Mouse (Mus musculus) heart, postnatal 0 days (tissue): Measurements from ENCODE around the gene Emp3. TPM values are rescaled to one million over a fixed set of nuclear protein-coding genes. Genes with fewer than 3 reads are reported as not detected.
"Not testable (repeated sequence)": the region's sequence is repeated elsewhere in the genome, so short reads cannot be mapped to it uniquely, and the experiment has no call there.

ENCODE experiments used
- ATAC-seq: fragments of 200-750 bp; cut with Nextera tagmentation; 2 replicates; pipeline ENCODE4 v1.8.0; 2017; ENCODE audit warnings: low read depth, moderate number of reproducible peaks, moderate library complexity; ENCODE audit not compliant: insufficient read depth
- DNase-seq: peaks from one replicate; pipeline ENCODE4 v3.0.0-alpha.2; 2016; ENCODE audit warnings: low spot score
- H3K27ac ChIP-seq: fragments of 300-500 bp; sonication (generic); 2 replicates; pipeline ENCODE4 v1.5.1; 2014; ENCODE audit warnings: low read depth, mild to moderate bottlenecking
- H3K27me3 ChIP-seq: fragments of 300-500 bp; sonication (generic); 2 replicates; pipeline ENCODE4 v1.6.1; 2014; ENCODE audit warnings: low read length, mixed read lengths; ENCODE audit not compliant: control insufficient read depth, insufficient read depth
- H3K36me3 ChIP-seq: fragments of 300-500 bp; sonication (generic); replicated peaks from 2 replicates; pipeline ENCODE4 v1.6.1; 2014; ENCODE audit warnings: low read length, mixed read lengths; ENCODE audit not compliant: control insufficient read depth, insufficient read depth
- H3K4me1 ChIP-seq: fragments of 300-500 bp; sonication (generic); 2 replicates; pipeline ENCODE4 v1.6.1; 2014; ENCODE audit warnings: antibody characterized with exemption; ENCODE audit not compliant: control insufficient read depth, insufficient read depth
- H3K4me2 ChIP-seq: fragments of 300-500 bp; sonication (generic); 2 replicates; pipeline ENCODE4 v1.6.1; 2014; ENCODE audit warnings: low read depth, mild to moderate bottlenecking, low read length, moderate library complexity
- H3K4me3 ChIP-seq: fragments of 300-500 bp; sonication (generic); 2 replicates; pipeline ENCODE4 v1.5.1; 2014; ENCODE audit warnings: low read depth, low read length
- H3K9ac ChIP-seq: fragments of 300-500 bp; sonication (generic); replicated peaks from 2 replicates; pipeline ENCODE4 v1.6.1; 2014; ENCODE audit warnings: low read depth, low read length, mixed read lengths
- H3K9me3 ChIP-seq: fragments of 300-500 bp; sonication (generic); replicated peaks from 2 replicates; pipeline ENCODE4 v1.6.1; 2016; ENCODE audit warnings: low read length; ENCODE audit not compliant: control insufficient read depth
- CTCF ChIP-seq: IDR thresholded peaks from 2 replicates; pipeline ENCODE4 v1.5.1; 2016; ENCODE audit warnings: antibody characterized with exemption, control low read depth, low read depth
- EP300 ChIP-seq: IDR thresholded peaks from 2 replicates; pipeline ENCODE4 v1.6.1; 2016; ENCODE audit warnings: antibody characterized with exemption, low read depth
- WGBS: fragments of 180-500 bp; shearing (Covaris S2); extraction: QIAGEN DNeasy Blood & Tissue Kit; methylation state at CpG from one replicate; pipeline ENCODE4 v1.1.7; 2014; 5-methylcytosine and 5-hydroxymethylcytosine counted together
- polyA plus RNA-seq: library from polyadenylated mRNA; unstranded; fragments of >200 nt; fragmentation: Nextera tagmentation; extraction: Ambion mirVana; gene quantifications from 2 replicates; pipeline ENCODE4 v1.2.1, GENCODE M21; 2015
- total RNA-seq: library from RNA; depleted of rRNA; stranded (reverse); fragments of >200 nt; gene quantifications from 2 replicates; pipeline ENCODE4 v1.2.3, GENCODE M21; 2014; ENCODE audit warnings: low replicate concordance

Emp3 gene
- total and polyA plus RNA-seq, 2 experiments from 2014 or later, result 43.4 to 75.6 TPM

GRCm38 (mm10) chr7:45935114-45935513 lies 13.9 kb upstream of the Emp3 start:
- Histone ChIP-seq H3K9me3 (no peaks in the 10 kb centered on the region; the same call in 1 of the 2 replicates), H3K4me1 (no peaks in the 10 kb centered on the region), H3K36me3 (no peaks in the 10 kb centered on the region), H3K4me3 (no peak overlapping the region), H3K4me2 (no peak overlapping the region), H3K27ac (no peak overlapping the region), H3K27me3 (no peaks in the 10 kb centered on the region), H3K9ac (no peak overlapping the region)
- DNase-seq (no peak), ATAC-seq (0 out of 2 replicates have a peak, but pooled peaks have one; percentile 41)
- WGBS, result 19% methylated on average over 7 of the region's 7 CpGs
- TF ChIP-seq EP300, result no peak
- peak; percentile 78 for TF ChIP-seq CTCF

- H3K9me3 ChIP-seq, H3K36me3 ChIP-seq, ATAC-seq, H3K4me2 ChIP-seq, DNase-seq, H3K27me3 ChIP-seq, H3K27ac ChIP-seq, H3K4me1 ChIP-seq, H3K9ac ChIP-seq, H3K4me3 ChIP-seq: not testable (repeated sequence)
- 83% methylated on average over 12 of the region's 12 CpGs for WGBS
These were observed 12.6 kb upstream of the Emp3 start for GRCm38 (mm10) chr7:45933766-45934165.

DNA sequence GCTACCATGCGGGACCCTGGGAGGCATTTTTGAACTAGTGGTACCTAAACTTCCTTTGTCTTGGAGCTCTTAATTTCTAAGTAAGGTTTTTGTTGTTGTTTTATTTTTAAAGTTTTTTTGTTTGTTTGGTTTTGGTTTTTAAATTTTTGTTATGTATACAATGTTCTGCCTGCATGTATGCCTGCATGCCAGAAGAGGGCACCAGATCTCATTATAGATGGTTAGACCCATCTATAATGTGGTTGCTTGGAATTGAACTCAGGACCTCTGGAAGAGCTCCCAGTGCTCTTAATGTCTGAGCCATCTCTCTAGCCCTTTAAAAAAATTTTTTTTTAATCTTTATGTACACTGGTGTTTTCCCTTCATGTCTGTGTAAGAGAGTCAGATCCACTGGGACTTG lies 8.5 kb upstream of the Emp3 start:
- 82% methylated on average over 1 of the region's 1 CpGs for WGBS

DNA sequence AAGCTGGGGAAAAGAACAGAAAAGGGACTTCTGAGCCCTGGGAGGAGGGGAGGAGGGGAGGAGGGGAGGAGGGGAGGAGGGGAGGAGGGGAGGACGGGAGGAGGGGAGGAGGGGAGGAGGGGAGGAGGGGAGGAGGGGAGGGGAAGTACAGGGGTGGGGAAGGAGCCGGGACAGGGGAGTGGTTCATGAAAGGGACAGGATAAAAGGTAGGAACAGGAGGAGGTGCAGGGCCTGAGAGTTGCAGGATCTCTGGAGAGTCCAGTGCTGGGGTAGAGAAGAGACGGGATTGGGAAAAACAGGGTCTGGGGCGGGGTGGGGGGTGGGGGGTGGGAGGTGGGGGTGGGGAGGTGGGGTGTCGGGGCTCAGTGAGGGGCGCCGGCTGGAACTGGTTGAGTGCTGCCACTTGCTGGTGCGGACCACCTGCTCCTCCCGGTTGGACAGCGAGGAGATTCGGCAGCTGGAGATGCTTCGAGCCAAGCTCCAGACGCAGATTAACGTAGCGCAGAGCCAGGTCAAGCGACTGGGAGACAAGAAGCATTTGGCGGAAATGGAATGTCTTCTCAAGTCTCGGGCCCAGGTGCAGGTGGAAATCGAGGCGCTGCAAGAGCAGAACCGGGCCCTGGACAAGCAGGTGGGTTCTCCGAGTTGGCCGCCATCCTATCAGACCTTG lies 7.6 kb upstream of the Emp3 start:
- ATAC-seq, result no peak
- no peak for DNase-seq
- Histone ChIP-seq H3K27me3 (0 out of 2 replicates have a peak, but pooled peaks cover 5% of the 10 kb centered on the region), H3K36me3 (no peaks in the 10 kb centered on the region), H3K4me3 (no peak overlapping the region), H3K9ac (no peak overlapping the region), H3K4me2 (no peak overlapping the region), H3K4me1 (no peaks in the 10 kb centered on the region), H3K27ac (no peak overlapping the region), H3K9me3 (no peaks in the 10 kb centered on the region; the same call in 1 of the 2 replicates)
- TF ChIP-seq EP300 (no peak), CTCF (no peak)
- WGBS, result 21% methylated on average over 20 of the region's 23 CpGs

More for the DNA sequence above, 8.5 kb upstream of the Emp3 start:
- Histone ChIP-seq H3K9ac (no peak overlapping the region), H3K27me3 (0 out of 2 replicates have a peak, but pooled peaks cover 5% of the 10 kb centered on the region), H3K9me3 (no peaks in the 10 kb centered on the region; the same call in 1 of the 2 replicates), H3K27ac (no peak overlapping the region), H3K4me3 (no peak overlapping the region), H3K4me2 (no peak overlapping the region), H3K4me1 (no peaks in the 10 kb centered on the region), H3K36me3 (no peaks in the 10 kb centered on the region)
- DNase-seq, result no peak
- ATAC-seq, result no peak
- TF ChIP-seq EP300 (no peak), CTCF (0 out of 2 replicates have a peak, but pooled peaks have one; percentile 15)

GRCm38 (mm10) chr7:45924429-45924816 lies 3.2 kb upstream of the Emp3 start:
- H3K27me3 ChIP-seq, result 0 out of 2 replicates have a peak, but pooled peaks cover 5% of the 10 kb centered on the region
- TF ChIP-seq EP300 (no peak), CTCF (peak; percentile 18; the same call in 1 of the 2 replicates)
- H3K4me3 ChIP-seq, result peak overlapping the region; percentile 51
- peak overlapping the region; percentile 65 for H3K4me2 ChIP-seq
- 12% methylated on average over 14 of the region's 14 CpGs for WGBS
- no peaks in the 10 kb centered on the region for H3K36me3 ChIP-seq
- no peak for ATAC-seq
- H3K27ac ChIP-seq, result peak overlapping the region; percentile 90
- peak overlapping the region; percentile 28; the same call in 1 of the 2 replicates for H3K9ac ChIP-seq
- H3K4me1 ChIP-seq, result no peaks in the 10 kb centered on the region
- H3K9me3 ChIP-seq, result no peaks in the 10 kb centered on the region
- DNase-seq, result no peak
